Mouse (Mus musculus): ENCODE measurements at regions not wholly inside any gene's neighbourhood (a gene's known extent, or its start where the extent isn't known, plus 50 kb on each side); places are given as distances from the start of the nearest gene placed in this dataset.

DNA sequence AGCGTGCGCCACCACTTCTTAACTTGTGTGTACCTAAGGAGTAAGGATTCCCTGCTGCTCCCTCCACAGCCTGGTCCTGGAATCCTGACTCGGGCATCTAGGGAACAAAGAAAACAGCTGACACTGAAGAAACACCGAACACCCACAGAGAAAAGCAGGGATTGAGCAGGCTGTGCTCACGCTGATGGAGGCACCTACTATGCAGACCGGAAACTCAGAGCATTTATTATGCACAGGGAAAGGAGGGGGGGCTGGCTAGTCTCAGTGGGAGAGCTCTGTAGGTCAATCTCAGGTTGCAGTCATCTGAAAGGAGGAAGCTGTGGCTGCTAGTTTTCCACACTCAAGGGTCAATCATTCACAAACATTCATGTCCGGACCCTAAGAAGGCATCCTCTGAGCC, 300.7 kb upstream of the G2e3 start:
- TF ChIP-seq CTCF (IDR thresholded peaks at IDR 0.05; ENCODE audit: borderline replicate concordance, control insufficient read depth, extremely low read depth, insufficient read depth, low read length, poor library complexity) (no peak), POLR2A (IDR thresholded peaks at IDR 0.05; ENCODE audit: control insufficient read depth, extremely low read depth, insufficient read depth, low read length, poor library complexity) (no peak)
